Mouse (Mus musculus): Measurements from ENCODE around the gene Lsamp. TPM values are rescaled to one million over a fixed set of nuclear protein-coding genes. Genes with fewer than 3 reads are reported as not detected.

Gene Lsamp
- polyA plus RNA-seq, 1 experiment: not detected

- TF ChIP-seq FLI1 (IDR thresholded peaks at IDR 0.05; ENCODE audit: low read length) (no peak), GATA1 (IDR thresholded peaks at IDR 0.05; ENCODE audit: borderline replicate concordance, low read length) (no peak)
Observed at GRCm38 (mm10) chr16:42079573-42079972, 2095.4 kb downstream of the Lsamp start.

GRCm38 (mm10) chr16:42081611-42082010 is 2097.4 kb downstream of the Lsamp start:
- Histone ChIP-seq H3K4me1 (no peaks in the 10 kb centered on the region), H3K27me3 (replicated peaks) (no peaks in the 10 kb centered on the region), H3K4me3 (replicated peaks) (no peak overlapping the region), H3K9me3 (no peaks in the 10 kb centered on the region), H3K36me3 (replicated peaks; ENCODE audit: low read length) (no peaks in the 10 kb centered on the region)
- no peak for TF ChIP-seq FLI1 (IDR thresholded peaks at IDR 0.05; ENCODE audit: low read length)
- TF ChIP-seq GATA1 (IDR thresholded peaks at IDR 0.05; ENCODE audit: borderline replicate concordance, low read length): no peak

More at GRCm38 (mm10) chr16:42079573-42079972, 2095.4 kb downstream of the Lsamp start:
- Histone ChIP-seq H3K4me1 (no peaks in the 10 kb centered on the region), H3K36me3 (replicated peaks; ENCODE audit: low read length) (no peaks in the 10 kb centered on the region), H3K27me3 (replicated peaks) (no peaks in the 10 kb centered on the region), H3K9me3 (no peaks in the 10 kb centered on the region), H3K4me3 (replicated peaks) (no peak overlapping the region)

DNA sequence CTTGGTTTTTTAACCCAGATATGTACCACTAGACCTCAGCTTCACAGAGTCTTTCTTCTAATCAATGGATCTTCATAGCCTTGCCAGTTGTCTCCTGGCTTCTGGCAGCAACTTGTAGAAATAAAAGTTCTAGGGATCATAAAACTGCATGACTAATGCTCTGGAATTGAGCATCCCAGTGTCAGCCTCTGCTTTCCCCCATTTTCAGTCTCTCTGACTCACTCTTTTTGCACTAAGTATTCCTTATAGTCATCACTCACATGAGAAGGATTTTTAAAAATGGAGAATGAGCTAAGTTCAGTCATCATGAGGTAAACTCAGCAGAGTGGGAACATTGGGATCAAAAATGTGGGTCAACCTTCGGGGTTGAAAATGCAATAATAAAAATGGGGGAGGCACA is 2113.3 kb downstream of the Lsamp start:
- TF ChIP-seq GATA1 (IDR thresholded peaks at IDR 0.05; ENCODE audit: borderline replicate concordance, low read length): no peak
- H3K9me3 ChIP-seq: no peaks in the 10 kb centered on the region
- no peaks in the 10 kb centered on the region; the same call in 1 of the 2 replicates for H3K4me1 ChIP-seq
- no peaks in the 10 kb centered on the region for H3K36me3 ChIP-seq (replicated peaks; ENCODE audit: low read length)
- H3K27me3 ChIP-seq (replicated peaks): no peaks in the 10 kb centered on the region
- H3K4me3 ChIP-seq (replicated peaks): no peak overlapping the region

DNA sequence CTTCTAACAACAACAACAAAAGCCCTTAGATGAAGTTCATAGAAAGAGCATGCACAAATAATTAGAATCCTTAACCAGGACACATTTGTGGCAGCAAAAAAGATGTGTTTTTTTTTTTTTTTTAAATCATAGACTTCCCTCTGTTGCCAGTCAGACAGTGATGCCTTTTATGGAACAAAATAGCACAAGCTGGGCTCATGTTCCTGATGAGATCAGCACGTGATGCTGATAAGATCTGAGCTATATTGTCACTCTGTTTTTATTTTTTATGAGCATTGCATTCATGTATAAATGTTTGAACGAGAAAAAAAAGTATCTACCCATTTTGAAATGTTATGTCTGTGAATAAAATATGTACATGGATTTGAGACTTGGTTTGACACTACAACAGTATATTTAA is 2118.0 kb downstream of the Lsamp start:
- no peaks in the 10 kb centered on the region for H3K9me3 ChIP-seq
- no peak for TF ChIP-seq GATA1 (IDR thresholded peaks at IDR 0.05; ENCODE audit: borderline replicate concordance, low read length)
- no peak for TF ChIP-seq FLI1 (IDR thresholded peaks at IDR 0.05; ENCODE audit: low read length)
- H3K36me3 ChIP-seq (replicated peaks; ENCODE audit: low read length): no peaks in the 10 kb centered on the region
- no peak overlapping the region for H3K4me3 ChIP-seq (replicated peaks)
- H3K27me3 ChIP-seq (replicated peaks): no peaks in the 10 kb centered on the region
- H3K4me1 ChIP-seq: no peaks in the 10 kb centered on the region; the same call in 1 of the 2 replicates

DNA sequence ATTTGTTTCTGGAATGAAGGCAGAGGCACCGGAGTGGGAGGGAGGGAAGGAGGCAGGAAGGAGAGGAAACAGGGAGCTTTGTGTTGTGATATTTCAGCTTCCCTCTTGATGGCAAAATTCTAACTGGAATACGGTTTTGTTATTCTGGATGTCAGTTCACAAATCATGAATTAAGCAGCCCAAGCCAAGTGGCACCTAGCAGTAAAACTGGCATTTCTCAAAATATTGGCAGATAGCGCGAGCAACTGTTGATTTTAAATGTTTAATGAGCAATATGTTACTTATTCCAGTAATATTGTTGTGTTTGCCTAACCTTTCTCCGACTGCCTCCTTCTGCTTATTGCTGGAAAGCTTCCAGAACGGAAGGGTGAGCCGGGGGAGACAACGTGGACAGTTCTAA is 2118.5 kb downstream of the Lsamp start:
- Histone ChIP-seq H3K27me3 (replicated peaks) (no peaks in the 10 kb centered on the region), H3K36me3 (replicated peaks; ENCODE audit: low read length) (no peaks in the 10 kb centered on the region)
- TF ChIP-seq FLI1 (IDR thresholded peaks at IDR 0.05; ENCODE audit: low read length): no peak
- no peak for TF ChIP-seq GATA1 (IDR thresholded peaks at IDR 0.05; ENCODE audit: borderline replicate concordance, low read length)

GRCm38 (mm10) chr16:42112251-42112650 is 2128.1 kb downstream of the Lsamp start:
- H3K36me3 ChIP-seq (replicated peaks; ENCODE audit: low read length): no peaks in the 10 kb centered on the region

More for the DNA sequence above, 2118.5 kb downstream of the Lsamp start:
- H3K4me1 ChIP-seq: no peaks in the 10 kb centered on the region; the same call in 1 of the 2 replicates
- no peaks in the 10 kb centered on the region for H3K9me3 ChIP-seq
- no peak overlapping the region for H3K4me3 ChIP-seq (replicated peaks)

GRCm38 (mm10) chr16:42113246-42113645 is 2129.1 kb downstream of the Lsamp start:
- Histone ChIP-seq H3K36me3 (replicated peaks; ENCODE audit: low read length) (no peaks in the 10 kb centered on the region), H3K27me3 (replicated peaks) (no peaks in the 10 kb centered on the region), H3K9me3 (no peaks in the 10 kb centered on the region), H3K4me3 (replicated peaks) (no peak overlapping the region), H3K4me1 (peaks cover 9% of the 10 kb centered on the region; the same call in 1 of the 2 replicates)
- TF ChIP-seq FLI1 (IDR thresholded peaks at IDR 0.05; ENCODE audit: low read length) (no peak), GATA1 (IDR thresholded peaks at IDR 0.05; ENCODE audit: borderline replicate concordance, low read length) (no peak)

More at GRCm38 (mm10) chr16:42112251-42112650, 2128.1 kb downstream of the Lsamp start:
- TF ChIP-seq GATA1 (IDR thresholded peaks at IDR 0.05; ENCODE audit: borderline replicate concordance, low read length) (no peak), FLI1 (IDR thresholded peaks at IDR 0.05; ENCODE audit: low read length) (no peak)
- Histone ChIP-seq H3K27me3 (replicated peaks) (no peaks in the 10 kb centered on the region), H3K9me3 (no peaks in the 10 kb centered on the region), H3K4me1 (peaks cover 9% of the 10 kb centered on the region; the same call in 1 of the 2 replicates), H3K4me3 (replicated peaks) (no peak overlapping the region)

DNA sequence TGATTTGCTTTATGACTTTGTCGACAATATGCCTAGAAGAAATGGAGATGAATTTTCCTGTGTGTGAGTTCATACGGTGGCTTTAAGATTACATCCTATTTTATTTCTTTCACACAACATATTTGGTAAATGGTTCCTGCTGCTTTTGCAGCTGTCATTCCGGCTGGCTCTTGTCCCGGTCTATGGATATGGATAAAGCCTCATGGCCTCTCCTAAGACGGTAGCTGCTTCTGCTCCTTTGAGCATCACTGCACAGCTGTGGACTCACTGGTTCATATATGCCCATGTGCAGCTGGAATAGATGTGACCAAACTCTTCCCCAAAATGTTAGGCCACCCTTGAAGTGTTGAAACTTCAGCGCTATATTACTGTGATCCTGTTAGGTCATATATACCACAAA is 2137.6 kb downstream of the Lsamp start:
- Histone ChIP-seq H3K27me3 (replicated peaks) (no peaks in the 10 kb centered on the region), H3K4me1 (no peaks in the 10 kb centered on the region), H3K4me3 (replicated peaks) (no peak overlapping the region), H3K9me3 (0 out of 2 replicates have a peak, but pooled peaks cover 2% of the 10 kb centered on the region), H3K36me3 (replicated peaks; ENCODE audit: low read length) (no peaks in the 10 kb centered on the region)
- TF ChIP-seq GATA1 (IDR thresholded peaks at IDR 0.05; ENCODE audit: borderline replicate concordance, low read length): no peak
- no peak for TF ChIP-seq FLI1 (IDR thresholded peaks at IDR 0.05; ENCODE audit: low read length)

- TF ChIP-seq FLI1 (IDR thresholded peaks at IDR 0.05; ENCODE audit: low read length) (no peak), GATA1 (IDR thresholded peaks at IDR 0.05; ENCODE audit: borderline replicate concordance, low read length) (no peak)
- Histone ChIP-seq H3K27me3 (replicated peaks) (no peaks in the 10 kb centered on the region), H3K4me3 (replicated peaks) (no peak overlapping the region), H3K4me1 (no peaks in the 10 kb centered on the region), H3K36me3 (replicated peaks; ENCODE audit: low read length) (no peaks in the 10 kb centered on the region), H3K9me3 (0 out of 2 replicates have a peak, but pooled peaks cover 2% of the 10 kb centered on the region)
Observed at GRCm38 (mm10) chr16:42123826-42124225, 2139.7 kb downstream of the Lsamp start.

DNA sequence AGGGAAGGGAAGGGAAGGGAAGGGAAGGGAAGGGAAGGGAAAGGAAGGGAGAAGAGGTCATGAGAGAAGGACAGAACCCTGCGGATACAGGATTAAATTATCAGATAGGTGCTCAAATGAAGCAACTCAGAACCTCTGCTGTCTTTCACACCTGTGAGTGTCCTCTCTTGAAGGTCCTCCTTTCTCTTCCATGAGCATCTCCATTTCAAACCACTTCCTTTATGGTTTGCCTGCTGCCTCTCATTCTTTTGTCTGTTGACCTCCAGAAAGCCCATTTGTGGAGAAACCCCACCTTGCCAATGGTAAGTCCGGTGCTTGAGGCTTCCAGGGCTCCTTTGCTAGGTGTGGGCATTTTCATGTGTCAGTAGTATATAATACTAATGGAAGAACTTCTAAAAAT is 2141.9 kb downstream of the Lsamp start:
- Histone ChIP-seq H3K36me3 (replicated peaks; ENCODE audit: low read length) (no peaks in the 10 kb centered on the region), H3K4me3 (replicated peaks) (no peak overlapping the region), H3K4me1 (no peaks in the 10 kb centered on the region), H3K27me3 (replicated peaks) (no peaks in the 10 kb centered on the region), H3K9me3 (0 out of 2 replicates have a peak, but pooled peaks cover 2% of the 10 kb centered on the region)
- TF ChIP-seq GATA1 (IDR thresholded peaks at IDR 0.05; ENCODE audit: borderline replicate concordance, low read length) (no peak), FLI1 (IDR thresholded peaks at IDR 0.05; ENCODE audit: low read length) (no peak)

GRCm38 (mm10) chr16:42147164-42147563 is 2163.0 kb downstream of the Lsamp start:
- no peaks in the 10 kb centered on the region for H3K27me3 ChIP-seq (replicated peaks)
- TF ChIP-seq FLI1 (IDR thresholded peaks at IDR 0.05; ENCODE audit: low read length) (no peak), GATA1 (IDR thresholded peaks at IDR 0.05; ENCODE audit: borderline replicate concordance, low read length) (no peak)
- H3K4me1 ChIP-seq: no peaks in the 10 kb centered on the region
- no peak overlapping the region for H3K4me3 ChIP-seq (replicated peaks)
- H3K36me3 ChIP-seq (replicated peaks; ENCODE audit: low read length): no peaks in the 10 kb centered on the region
- no peaks in the 10 kb centered on the region for H3K9me3 ChIP-seq
